Mouse (Mus musculus): ENCODE data around the gene Arfip1. TPM values are rescaled to one million over a fixed set of nuclear protein-coding genes. Genes with fewer than 3 reads are reported as not detected.

The Arfip1 gene
- polyA plus RNA-seq, 1 experiment from 2014 or later, result 45.9 TPM

DNA sequence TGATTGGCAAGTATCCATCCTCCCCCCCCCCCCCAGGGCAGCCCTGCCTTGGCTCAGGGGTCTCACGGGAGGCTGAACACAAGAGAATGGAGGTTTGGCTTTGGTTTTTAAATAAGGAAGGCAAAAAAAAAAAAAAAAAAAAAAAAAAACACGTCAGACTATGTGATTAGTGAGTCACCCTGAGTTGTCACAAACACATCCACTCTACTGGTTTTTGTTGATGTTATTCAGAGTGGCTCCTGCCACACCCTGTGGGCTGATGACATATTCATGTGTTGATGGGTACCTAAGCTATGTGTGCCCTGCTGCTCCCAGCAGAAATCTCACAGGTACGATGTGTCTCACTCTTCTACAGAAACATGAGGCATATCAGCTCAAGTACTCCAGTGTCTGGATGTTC is 131.8 kb downstream of the Arfip1 start:
- Histone ChIP-seq H3K36me3 (ENCODE audit: control insufficient read depth, insufficient read depth, low read length) (no peaks in the 10 kb centered on the region), H3K9ac (ENCODE audit: low read length) (no peak overlapping the region), H3K9me3 (ENCODE audit: control insufficient read depth, low read length) (no peaks in the 10 kb centered on the region), H3K27ac (ENCODE audit: low read depth, low read length) (no peak overlapping the region), H3K27me3 (ENCODE audit: control insufficient read depth, insufficient read depth, low read length) (no peaks in the 10 kb centered on the region), H3K4me3 (ENCODE audit: low read depth, low read length) (no peak overlapping the region), H3K4me2 (ENCODE audit: low read depth, low read length, severe bottlenecking) (no peak overlapping the region), H3K4me1 (replicated peaks; ENCODE audit: control insufficient read depth, insufficient read depth, low read length) (no peaks in the 10 kb centered on the region)
- no peak for DNase-seq (ENCODE audit: low spot score)
- no peak for ATAC-seq (replicated peaks; ENCODE audit: low FRiP score)
- 53% methylated on average over 3 of the region's 3 CpGs for WGBS

DNA sequence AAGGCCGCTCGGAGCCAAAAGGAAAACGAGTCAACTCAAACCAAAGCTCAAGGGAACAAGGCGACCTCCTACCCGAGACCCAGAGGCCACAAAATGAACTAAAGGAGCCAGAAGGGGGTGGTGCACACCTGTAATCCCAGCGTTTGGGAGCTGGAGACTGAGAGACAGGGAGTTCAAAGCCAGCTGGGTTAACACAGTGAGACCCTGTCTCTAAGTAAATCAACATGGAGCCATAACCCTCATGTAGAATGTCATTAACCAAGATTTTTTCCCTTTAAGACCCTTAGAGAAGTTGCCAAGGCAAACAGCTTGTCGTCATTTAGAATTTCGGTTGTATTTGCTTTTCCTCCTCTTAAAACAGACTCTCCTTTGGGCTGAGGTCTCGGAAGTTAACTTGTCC is 133.4 kb downstream of the Arfip1 start:
- 86% methylated on average over 9 of the region's 9 CpGs for WGBS
- Histone ChIP-seq H3K4me2 (ENCODE audit: low read depth, low read length, severe bottlenecking) (no peak overlapping the region), H3K27ac (ENCODE audit: low read depth, low read length) (no peak overlapping the region), H3K4me1 (replicated peaks; ENCODE audit: control insufficient read depth, insufficient read depth, low read length) (no peaks in the 10 kb centered on the region), H3K36me3 (ENCODE audit: control insufficient read depth, insufficient read depth, low read length) (no peaks in the 10 kb centered on the region), H3K4me3 (ENCODE audit: low read depth, low read length) (no peak overlapping the region), H3K9ac (ENCODE audit: low read length) (no peak overlapping the region), H3K27me3 (ENCODE audit: control insufficient read depth, insufficient read depth, low read length) (no peaks in the 10 kb centered on the region), H3K9me3 (ENCODE audit: control insufficient read depth, low read length) (no peaks in the 10 kb centered on the region)
- DNase-seq (ENCODE audit: low spot score) (no peak), ATAC-seq (replicated peaks; ENCODE audit: low FRiP score) (no peak)

DNA sequence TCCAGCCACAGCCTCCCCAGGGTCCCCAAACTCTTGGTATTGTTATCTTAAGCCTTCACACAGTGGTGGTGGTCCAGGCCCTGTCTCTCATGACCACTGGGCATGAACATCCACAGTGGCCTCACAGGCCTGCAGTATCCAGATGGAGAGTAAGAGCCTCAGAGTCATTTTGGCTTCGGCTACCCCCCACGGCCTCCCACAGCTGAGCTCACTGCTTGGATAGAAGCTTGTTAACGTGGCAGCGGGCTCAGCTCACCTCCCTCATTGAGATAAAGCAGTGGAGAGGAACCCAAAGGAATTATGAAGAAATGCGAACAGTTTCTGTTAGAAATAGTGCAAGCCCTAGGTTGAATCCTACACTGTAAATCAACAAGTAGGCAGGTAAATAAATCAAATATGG is 134.6 kb downstream of the Arfip1 start:
- Histone ChIP-seq H3K27me3 (ENCODE audit: control insufficient read depth, insufficient read depth, low read length) (no peaks in the 10 kb centered on the region), H3K9me3 (ENCODE audit: control insufficient read depth, low read length) (no peaks in the 10 kb centered on the region), H3K9ac (ENCODE audit: low read length) (no peak overlapping the region), H3K27ac (ENCODE audit: low read depth, low read length) (no peak overlapping the region), H3K4me3 (ENCODE audit: low read depth, low read length) (no peak overlapping the region), H3K4me1 (replicated peaks; ENCODE audit: control insufficient read depth, insufficient read depth, low read length) (no peaks in the 10 kb centered on the region), H3K4me2 (ENCODE audit: low read depth, low read length, severe bottlenecking) (no peak overlapping the region), H3K36me3 (ENCODE audit: control insufficient read depth, insufficient read depth, low read length) (no peaks in the 10 kb centered on the region)
- 66% methylated on average over 5 of the region's 5 CpGs for WGBS
- ATAC-seq (replicated peaks; ENCODE audit: low FRiP score) (no peak), DNase-seq (ENCODE audit: low spot score) (no peak)

Other genes with a start within 250 kb of the Arfip1 start
- gene Fhdc1, start 102.2 kb downstream of the Arfip1 start, polyA plus RNA-seq (2014; fragmentation: Nextera tagmentation; extraction: Ambion mirVana), result 2.3 and 2.5 TPM in 2 replicates
- gene Tigd4, start 10.9 kb upstream of the Arfip1 start, polyA plus RNA-seq (2014; fragmentation: Nextera tagmentation; extraction: Ambion mirVana), result not detected in 2 replicates
- 0.15 and 0.41 TPM in 2 replicates for gene Tmem154, start 83.6 kb upstream of the Arfip1 start, polyA plus RNA-seq (2014; fragmentation: Nextera tagmentation; extraction: Ambion mirVana)
- gene Fbxw7, start 232.6 kb upstream of the Arfip1 start, polyA plus RNA-seq (2014; fragmentation: Nextera tagmentation; extraction: Ambion mirVana), result 19.5 and 20.5 TPM in 2 replicates

All from forebrain, embryonic 11.5 days (tissue).